Mouse (Mus musculus): ENCODE measurements around the gene Rft1.
A peak's percentile ranks its signal among the peaks of the same experiment; 100 is the strongest.

Gene Rft1

DNA sequence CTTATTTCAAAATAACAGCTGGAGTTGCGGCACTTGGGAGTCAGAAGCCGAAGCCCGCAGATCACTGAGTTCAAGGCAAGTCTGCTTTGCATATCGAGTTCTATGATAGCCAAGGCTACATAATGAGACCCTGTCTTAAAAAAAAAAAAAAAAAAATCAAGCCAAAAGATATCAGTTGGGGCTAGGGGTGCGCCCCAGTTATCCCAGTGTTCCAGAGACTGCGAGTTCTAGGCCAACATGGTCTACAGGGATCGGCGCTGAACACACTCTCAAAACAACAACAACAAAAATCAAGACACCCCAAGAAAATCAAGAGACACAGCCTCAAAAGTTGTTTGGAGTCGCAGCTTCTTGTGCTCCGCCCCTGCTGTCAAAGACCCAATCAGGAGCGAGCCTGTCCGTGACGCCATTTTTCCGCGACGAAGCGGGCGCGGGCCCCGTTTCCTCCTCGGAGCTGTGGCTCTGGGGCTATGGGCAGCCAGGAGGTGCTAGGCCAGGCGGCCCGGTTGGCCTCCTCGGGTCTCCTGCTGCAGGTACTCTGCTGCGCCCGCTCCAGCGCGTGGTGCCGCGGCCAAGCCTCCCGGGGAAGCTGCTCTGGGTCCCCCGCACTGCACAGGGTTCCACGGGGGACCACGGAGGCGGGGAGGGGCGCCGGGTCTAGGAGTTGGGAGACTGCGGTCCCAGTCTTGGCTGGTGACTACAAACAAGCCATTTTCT, at the start of gene Rft1:
TSS of gene Rft1 (plus strand) at position 418 of the 717 bp plus-strand sequence.
- DNase-seq (ENCODE audit: low spot score) = peak; percentile 97

DNA sequence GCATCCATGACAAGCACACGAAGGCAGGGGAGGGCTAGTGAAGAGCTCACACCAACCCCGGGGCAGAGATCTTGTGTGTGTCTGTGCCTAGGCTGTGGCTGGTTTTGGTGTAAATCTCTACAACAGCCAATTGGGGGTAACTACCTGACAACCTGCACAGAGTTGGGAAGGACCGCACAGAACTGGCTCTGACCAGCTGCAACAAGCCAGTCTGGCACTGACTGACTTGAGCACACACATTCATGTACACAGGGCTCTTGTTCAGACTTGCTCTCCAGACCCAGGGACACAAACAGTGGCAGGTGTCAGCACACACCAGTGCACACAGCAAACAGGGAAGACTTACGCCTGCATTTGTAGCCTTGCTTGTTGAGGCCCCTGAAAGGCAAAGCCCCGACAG, 47.3 kb upstream of the Rft1 start:
- DNase-seq (ENCODE audit: low spot score) = no peak

GRCm38 (mm10) chr14:30607696-30608095, 46.5 kb upstream of the Rft1 start:
- DNase-seq (ENCODE audit: low spot score) = no peak

DNA sequence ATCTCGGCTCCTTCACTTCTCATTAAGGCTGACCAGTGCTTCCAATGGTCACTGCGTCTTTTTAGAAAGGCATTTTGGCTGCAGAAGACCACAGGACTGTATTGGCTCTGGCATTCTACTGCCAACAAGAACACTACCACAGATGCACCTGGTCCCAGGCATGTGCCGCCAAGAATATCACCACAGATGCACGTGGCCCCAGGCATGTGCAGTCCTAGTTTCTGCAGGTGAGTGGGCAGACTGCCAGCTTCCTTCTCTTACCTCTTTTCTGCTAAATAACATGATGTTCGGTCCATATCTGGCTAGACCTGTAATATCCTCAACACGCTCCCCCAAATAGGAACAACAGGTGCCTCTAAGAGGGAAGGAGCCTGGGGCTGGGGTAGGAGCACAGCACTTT, 46.0 kb upstream of the Rft1 start:
- no peak for DNase-seq (ENCODE audit: low spot score)

DNA sequence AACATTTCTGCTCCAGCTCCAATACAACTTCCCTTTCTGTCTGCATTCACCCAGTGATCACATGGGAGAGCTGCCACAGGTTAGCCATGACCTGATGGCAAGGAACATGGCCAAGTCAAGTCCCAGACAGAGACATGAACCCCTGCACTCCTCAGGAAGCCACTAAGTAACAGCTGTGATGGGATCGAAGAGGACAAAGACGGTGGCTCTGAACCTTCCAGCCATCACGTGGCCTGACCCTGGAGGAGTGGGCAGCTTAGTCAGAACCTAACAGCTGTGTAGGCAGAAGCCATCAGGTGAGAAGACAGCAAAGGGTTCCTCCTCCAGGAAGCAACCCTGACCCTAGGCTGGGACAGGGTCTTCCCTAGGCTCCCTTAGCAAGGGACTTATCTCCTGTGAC, 44.7 kb upstream of the Rft1 start:
- no peak for DNase-seq (ENCODE audit: low spot score)

GRCm38 (mm10) chr14:30610304-30610703, 43.9 kb upstream of the Rft1 start:
- no peak for DNase-seq (ENCODE audit: low spot score)

DNA sequence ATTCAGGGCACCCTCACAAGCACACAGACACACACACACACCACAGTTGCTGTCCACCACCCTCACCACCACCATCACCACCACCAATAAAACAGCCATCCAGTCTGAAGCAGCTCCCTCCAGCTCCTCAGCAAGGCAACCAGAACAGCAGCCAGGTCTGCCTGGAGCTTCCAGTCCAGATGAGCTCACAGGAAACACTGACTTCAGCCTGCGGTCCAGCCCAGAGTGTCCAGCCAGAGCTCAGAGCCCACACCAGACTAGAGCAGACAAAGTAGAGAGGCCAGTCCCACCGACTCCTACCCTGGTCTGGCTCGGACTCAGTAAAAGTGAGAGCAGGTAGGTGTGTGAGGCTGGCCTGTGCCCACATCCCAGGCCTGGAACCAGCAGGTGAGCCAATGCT, 43.2 kb upstream of the Rft1 start:
- DNase-seq (ENCODE audit: low spot score) = no peak

- DNase-seq (ENCODE audit: low spot score) = peak; percentile 65
Observed at GRCm38 (mm10) chr14:30612523-30612922, 41.6 kb upstream of the Rft1 start.

DNA sequence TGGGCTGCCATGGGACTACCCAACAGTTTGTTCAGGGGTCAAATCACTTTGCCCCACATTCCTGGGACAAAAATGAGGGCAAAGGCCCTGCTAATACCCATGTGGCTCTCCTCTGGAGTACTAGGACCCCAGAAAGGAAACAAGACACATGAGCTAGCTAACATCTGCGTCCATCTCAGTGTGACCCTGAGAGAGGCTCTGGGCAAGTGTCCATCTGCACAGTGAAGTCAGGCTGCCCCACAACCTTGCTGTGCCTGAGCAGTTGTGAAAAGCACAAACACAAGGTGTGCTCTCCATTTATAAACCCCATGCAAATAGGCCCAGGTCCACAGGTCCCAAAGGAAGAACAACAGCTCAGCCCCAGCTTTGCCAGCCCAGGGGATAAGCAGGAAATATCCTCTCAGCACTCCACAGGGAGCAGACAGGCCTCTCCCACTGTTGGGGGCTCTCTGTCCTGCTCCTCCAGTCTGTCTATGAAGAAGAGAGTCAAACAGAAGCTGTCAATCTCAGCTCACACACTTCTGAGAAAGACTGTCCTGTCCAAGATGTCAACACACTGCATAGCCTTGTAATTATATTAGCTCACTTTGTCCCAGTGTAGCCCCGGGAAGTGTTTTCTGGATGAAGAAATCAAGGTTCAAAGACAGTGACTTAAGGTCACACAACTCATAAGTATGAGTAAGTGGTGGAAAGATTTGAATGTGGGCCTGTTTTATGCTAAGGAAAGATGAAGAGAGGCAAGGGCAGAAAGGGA, 41.0 kb upstream of the Rft1 start:
- DNase-seq (ENCODE audit: low spot score) = no peak

GRCm38 (mm10) chr14:30616751-30617150, 37.4 kb upstream of the Rft1 start:
- no peak for DNase-seq (ENCODE audit: low spot score)

DNA sequence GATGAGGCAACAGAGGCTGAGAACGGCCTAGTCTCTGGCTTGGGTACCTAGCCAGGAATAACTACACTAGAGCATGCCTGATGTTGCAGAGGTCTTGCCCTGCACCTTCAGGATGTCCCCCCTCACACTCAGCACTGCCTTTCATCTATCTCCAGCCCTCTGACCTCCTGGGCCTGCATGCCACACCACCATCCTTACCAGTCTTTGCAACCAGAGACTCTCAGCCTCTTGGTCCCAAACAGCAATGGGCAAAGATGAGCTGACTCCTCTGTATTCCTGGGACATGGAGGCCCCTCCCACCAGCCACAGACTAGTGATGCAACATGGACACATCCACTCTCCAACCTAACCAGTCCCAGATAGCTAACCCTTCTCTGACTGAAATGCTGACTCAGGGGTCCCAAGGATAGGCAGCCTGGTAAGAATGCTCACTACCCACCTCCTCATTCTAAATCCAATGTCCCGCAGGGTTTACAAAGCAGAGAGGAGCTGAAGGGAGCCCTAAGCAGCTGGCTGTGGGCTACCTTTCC, 35.3 kb upstream of the Rft1 start:
- DNase-seq (ENCODE audit: low spot score) = peak; percentile 47

- DNase-seq (ENCODE audit: low spot score) = no peak
Observed at GRCm38 (mm10) chr14:30619982-30620578, 34.1 kb upstream of the Rft1 start.

DNA sequence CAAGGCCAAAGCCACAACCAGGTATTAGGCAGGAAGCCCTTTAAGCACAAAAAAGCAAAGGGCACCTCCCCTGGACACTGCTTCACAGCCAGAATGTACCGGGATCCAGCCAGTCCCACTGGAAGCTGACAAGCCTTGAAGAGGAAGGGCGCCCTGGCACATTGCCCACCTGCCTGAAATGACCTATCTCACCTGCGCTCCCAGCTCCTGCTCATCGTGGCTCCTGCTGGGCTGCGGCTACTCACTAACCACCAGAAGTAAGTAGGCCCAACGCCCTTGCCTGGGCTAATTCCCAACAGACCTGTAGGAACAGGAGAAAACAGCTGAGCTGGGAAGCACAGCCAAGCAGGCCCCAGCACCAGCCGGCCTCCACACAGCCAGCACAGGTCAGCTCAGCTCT, 32.0 kb upstream of the Rft1 start:
- no peak for DNase-seq (ENCODE audit: low spot score)

DNA sequence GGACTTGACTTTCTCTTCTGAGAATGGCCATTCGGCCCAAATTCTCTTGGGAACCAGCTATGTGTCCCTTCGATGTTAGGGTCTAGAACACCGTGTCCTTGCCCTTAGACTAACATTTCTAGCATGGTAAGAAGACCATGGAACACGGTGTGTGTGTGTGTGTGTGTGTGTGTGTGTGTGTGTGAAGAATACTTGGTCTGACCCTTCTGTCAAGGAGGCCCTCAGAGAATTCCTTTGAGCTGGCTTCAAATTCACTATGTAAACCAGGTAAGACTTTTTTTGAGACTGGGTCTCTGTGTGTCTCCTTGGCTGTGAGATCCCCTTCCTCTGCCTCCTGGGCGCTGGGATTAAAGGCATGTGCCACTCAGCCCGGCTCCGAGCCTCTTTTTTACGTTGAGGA, 31.6 kb upstream of the Rft1 start:
- no peak for DNase-seq (ENCODE audit: low spot score)

DNA sequence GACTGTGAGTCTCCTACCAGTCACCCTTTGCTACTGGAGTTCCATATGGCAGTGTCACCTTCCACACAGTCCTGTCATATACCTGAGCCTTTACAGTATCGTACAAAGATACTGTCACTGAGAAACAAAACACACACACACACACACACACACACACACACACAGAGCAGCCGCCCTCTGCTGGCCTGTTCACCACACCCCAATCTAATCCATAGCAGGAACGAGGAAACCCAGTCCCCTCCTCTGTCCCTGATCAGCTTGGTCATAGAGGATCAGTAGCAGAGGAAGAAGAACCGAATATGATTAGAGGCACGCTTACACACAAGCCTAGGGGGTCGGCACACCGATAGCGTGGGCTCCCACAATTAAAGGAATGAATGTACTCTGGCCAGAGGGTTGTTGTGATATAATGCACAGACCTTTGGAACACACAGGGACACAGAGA, 29.9 kb upstream of the Rft1 start:
- DNase-seq (ENCODE audit: low spot score) = no peak

GRCm38 (mm10) chr14:30625131-30625807, 28.9 kb upstream of the Rft1 start:
- peak; percentile 67 for DNase-seq (ENCODE audit: low spot score)

DNA sequence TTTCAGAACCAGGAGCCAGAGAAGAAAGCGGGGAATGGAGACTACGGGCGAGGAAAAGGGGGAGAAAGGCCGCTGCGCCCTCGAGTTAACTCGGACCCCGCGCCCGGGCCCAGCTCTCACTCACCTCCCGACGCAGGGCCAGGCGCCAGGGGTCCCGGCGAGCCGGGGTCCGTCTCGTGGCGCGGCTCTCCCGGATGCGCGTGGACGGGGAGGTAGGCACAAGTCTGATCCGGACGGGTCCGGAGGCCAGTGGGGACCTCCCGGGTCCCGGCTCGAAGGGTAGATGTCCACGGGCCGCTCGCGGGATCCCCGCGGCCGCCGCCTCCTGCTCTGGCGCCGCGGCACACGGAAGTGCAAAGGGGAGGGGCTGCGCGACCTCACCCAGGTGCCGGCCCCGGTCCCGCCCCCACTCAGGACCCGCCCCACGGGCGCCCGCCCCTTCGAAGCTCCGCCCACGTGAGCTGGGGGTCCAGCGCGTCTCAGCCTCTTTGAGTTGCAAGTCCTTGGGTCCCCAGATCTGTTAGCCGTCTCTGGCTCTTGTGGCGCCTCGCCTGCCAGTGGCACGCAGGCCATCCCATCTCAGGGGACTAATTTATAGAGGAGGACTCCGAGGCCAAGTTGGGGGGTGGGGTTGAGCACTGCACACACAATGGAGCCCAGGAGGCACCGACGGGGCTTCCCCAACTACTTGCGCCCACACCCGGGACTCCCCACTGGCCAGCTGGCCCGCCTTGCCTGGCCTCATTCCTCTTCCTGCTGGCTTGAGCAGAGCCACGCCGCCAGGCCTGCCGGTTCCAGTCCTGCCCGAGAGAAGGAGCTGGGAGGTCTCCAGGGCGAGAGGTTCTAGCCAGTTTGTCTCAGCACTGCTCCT, 28.1 kb upstream of the Rft1 start, which contains the start of gene Prkcd:
TSS of gene Prkcd (minus strand) at position 355 of the 871 bp plus-strand sequence.
- peak; percentile 86 for DNase-seq (ENCODE audit: low spot score)

GRCm38 (mm10) chr14:30626756-30627742, 27.1 kb upstream of the Rft1 start:
- no peak for DNase-seq (ENCODE audit: low spot score)

DNA sequence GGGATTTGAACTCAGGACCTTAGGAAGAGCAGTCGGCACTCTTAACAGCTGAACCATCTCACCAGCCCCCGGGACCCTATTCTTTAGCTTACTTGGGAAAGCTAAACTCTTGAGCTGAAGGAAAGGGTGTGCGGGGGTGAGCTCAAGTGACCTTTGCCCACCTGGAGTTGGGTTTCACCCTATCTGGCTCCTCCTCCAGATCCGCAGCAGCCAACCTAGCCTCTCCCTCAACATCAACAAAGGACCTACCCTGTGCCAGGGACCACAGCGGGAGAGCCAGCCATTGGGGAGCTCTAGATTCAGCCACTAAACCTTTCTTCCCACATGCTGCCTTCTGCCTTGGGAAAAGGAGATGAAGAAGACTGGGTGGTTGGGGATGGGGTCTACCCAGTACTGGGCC, 25.9 kb upstream of the Rft1 start:
- DNase-seq (ENCODE audit: low spot score) = no peak

DNA sequence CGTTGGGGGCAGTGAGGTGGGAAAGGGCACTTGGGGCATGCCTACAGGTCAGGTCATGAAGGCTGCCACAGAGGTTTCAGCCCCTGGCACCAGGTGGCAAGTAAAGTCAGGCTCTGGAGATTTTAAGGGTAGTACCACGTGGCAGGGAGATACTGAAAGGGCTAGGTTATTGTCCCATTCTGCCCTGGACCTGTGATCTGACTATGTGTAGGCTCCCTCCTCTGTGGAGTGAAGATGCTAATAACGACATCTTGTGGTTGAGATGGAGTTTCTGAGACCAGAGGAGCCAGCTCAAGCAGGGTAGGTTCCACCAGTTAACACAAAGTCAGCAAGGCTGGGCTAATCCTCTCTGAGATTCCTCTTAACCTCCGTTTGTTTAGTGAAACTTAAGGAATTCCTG, 24.3 kb upstream of the Rft1 start:
- no peak for DNase-seq (ENCODE audit: low spot score)
